ENCODE assay signal across 10 mouse cellular contexts in genomic region chr4:53952288-53952687, GRCm38 (mm10).
DNase-seq lines count a peak whose midpoint lies in the region; ATAC-seq and TF ChIP-seq lines count a peak whose summit lies in the region.
"Had no signal": no experiment of that assay in that cellular context is flagged by ENCODE, and none has a peak within 500 bp of the region (broad histone marks: within the 10 kb centered on the region; RNA-seq: fewer than 3 reads in every experiment).

No protein-coding gene starts in this region.

- TF ChIP-seq EP300 in heart, adult 2 months (IDR thresholded peaks at IDR 0.05; ENCODE audit: insufficient read depth, low read depth, low read length), result no peak

- H3K27me3 ChIP-seq in heart, embryonic 13.5 days (replicated peaks), result no peaks in the 10 kb centered on the region
- no peaks in the 10 kb centered on the region for H3K27me3 ChIP-seq in heart, adult 2 months (ENCODE audit: control insufficient read depth, insufficient read depth, low read length)
- H3K27me3 ChIP-seq in cerebellum, adult 2 months (ENCODE audit: control insufficient read depth, insufficient read depth, low read length), result no peaks in the 10 kb centered on the region

- WGBS in heart, embryonic 13.5 days, result 5% methylated on average over 3 of the region's 3 CpGs
- 24% methylated on average over 3 of the region's 3 CpGs for WGBS in heart, adult 2 months
- WGBS in cerebellum, adult 2 months, result 22% methylated on average over 3 of the region's 3 CpGs

- peaks cover 20% of the 10 kb centered on the region for H3K4me1 ChIP-seq in heart, embryonic 13.5 days
- no peaks in the 10 kb centered on the region; the same call in 1 of the 2 replicates for H3K4me1 ChIP-seq in heart, adult 2 months (ENCODE audit: control insufficient read depth, insufficient read depth, low read length)
- H3K4me1 ChIP-seq in cerebellum, adult 2 months (ENCODE audit: control insufficient read depth, insufficient read depth, low read length), result no peaks in the 10 kb centered on the region

- H3K9ac ChIP-seq in heart, embryonic 13.5 days, result no peak overlapping the region
- no peak overlapping the region for H3K9ac ChIP-seq in heart, adult 2 months (ENCODE audit: low read depth, low read length)

- no peak for ATAC-seq in heart, embryonic 13.5 days (ENCODE audit: extremely low read depth, insufficient number of reproducible peaks, low FRiP score, low TSS enrichment)
- ATAC-seq in cerebellum, adult (ENCODE audit: insufficient number of reproducible peaks, low FRiP score, low TSS enrichment), result no peak

- intact Hi-C loops in heart, adult 2 months (cut with DNase I), result no loop called here

- no peaks in the 10 kb centered on the region for H3K9me3 ChIP-seq in heart, embryonic 13.5 days

- no peak overlapping the region for H3K4me2 ChIP-seq in heart, embryonic 13.5 days

- no peak for DNase-seq in heart, adult 2 months
- peak; percentile 100 for DNase-seq in R1 (ENCODE audit: low read depth, low spot score)
- peak; percentile 29 for DNase-seq in kidney, adult 18-20 months
- DNase-seq in lung, postnatal 36 days, result peak; percentile 43
- no peak for DNase-seq in right cerebral cortex, postnatal 25 days
- no peak for DNase-seq in cerebellum, adult 2 months
- DNase-seq: adrenal gland, postnatal 14 days; thymus, adult 2 months had no signal

- TF ChIP-seq POLR2A in heart, adult 2 months (IDR thresholded peaks at IDR 0.05; ENCODE audit: insufficient read depth, low read depth, low read length), result no peak
- no peak for TF ChIP-seq POLR2A in cerebellum, adult 2 months (IDR thresholded peaks at IDR 0.05; ENCODE audit: borderline replicate concordance, insufficient read depth, low read length)

- H3K27ac ChIP-seq in heart, embryonic 13.5 days (replicated peaks), result peak overlapping the region; percentile 41
- no peak overlapping the region for H3K27ac ChIP-seq in heart, adult 2 months
- no peak overlapping the region for H3K27ac ChIP-seq in cerebellum, adult 2 months (ENCODE audit: insufficient read depth, low read length)

- H3K36me3 ChIP-seq in heart, embryonic 13.5 days, result no peaks in the 10 kb centered on the region
- H3K36me3 ChIP-seq in heart, adult 2 months (ENCODE audit: control insufficient read depth, insufficient read depth, low read length), result no peaks in the 10 kb centered on the region

- TF ChIP-seq CTCF in heart, adult 2 months (IDR thresholded peaks at IDR 0.05), result no peak
- TF ChIP-seq CTCF in cerebellum, adult 2 months (IDR thresholded peaks at IDR 0.05; ENCODE audit: borderline replicate concordance, insufficient read depth, low read depth, low read length), result no peak

- no peaks in the 10 kb centered on the region for H3K79me2 ChIP-seq in heart, adult 2 months (replicated peaks; ENCODE audit: control insufficient read depth, insufficient read depth, low read length)

- no peak overlapping the region for H3K4me3 ChIP-seq in heart, embryonic 13.5 days
- no peak overlapping the region for H3K4me3 ChIP-seq in heart, adult 2 months
- no peak overlapping the region for H3K4me3 ChIP-seq in cerebellum, adult 2 months (replicated peaks; ENCODE audit: insufficient read depth, low read depth, low read length)

Comparison
In these comparisons a context has a peak if more than half of its experiments do, and no peak if none do; other contexts are left out.
1. DNase-seq: peak in R1 (single experiment), kidney, adult 18-20 months (single experiment) and lung, postnatal 36 days (single experiment); none in heart, adult 2 months (0 of 2), right cerebral cortex, postnatal 25 days (single experiment) and cerebellum, adult 2 months (0 of 2).